Mouse (Mus musculus): Measurements from ENCODE around the gene Rbfox1.

- TF ChIP-seq CEBPB (IDR thresholded peaks at IDR 0.05; ENCODE audit: low read depth) (no peak), CTCF (IDR thresholded peaks at IDR 0.05; ENCODE audit: control insufficient read depth, insufficient read depth, insufficient read length) (no peak), MYOG (IDR thresholded peaks at IDR 0.05; ENCODE audit: control insufficient read depth, extremely low read depth, insufficient read length) (no peak), FOSL1 (IDR thresholded peaks at IDR 0.05; ENCODE audit: insufficient read depth, low read length, poor library complexity, severe bottlenecking) (no peak)
Observed at GRCm38 (mm10) chr16:6844659-6845058, 959.5 kb downstream of the Rbfox1 start.

Measured in C2C12 (cell line).